Mouse (Mus musculus) hindbrain, embryonic 12.5 days (tissue): ENCODE measurements at regions not wholly inside any gene's neighbourhood (a gene's known extent, or its start where the extent isn't known, plus 50 kb on each side); places are given as distances from the start of the nearest gene placed in this dataset.

Experiments used
- ATAC-seq: fragments of 200-750 bp; cut with Nextera tagmentation; 2 replicates; pipeline ENCODE4 v1.8.0; 2017; ENCODE audit warnings: moderate TSS enrichment; ENCODE audit not compliant: low FRiP score
- H3K27ac ChIP-seq: fragments of 300-500 bp; sonication (generic); 2 replicates; pipeline ENCODE4 v1.5.1; 2016; ENCODE audit warnings: mild to moderate bottlenecking
- H3K27me3 ChIP-seq: fragments of 300-500 bp; sonication (generic); 2 replicates; pipeline ENCODE4 v1.6.1; 2016; ENCODE audit warnings: mild to moderate bottlenecking
- H3K36me3 ChIP-seq: fragments of 300-500 bp; sonication (generic); 2 replicates; pipeline ENCODE4 v1.6.1; 2016; ENCODE audit warnings: mild to moderate bottlenecking
- H3K4me1 ChIP-seq: fragments of 300-500 bp; sonication (generic); 2 replicates; pipeline ENCODE4 v1.6.1; 2016
- H3K4me2 ChIP-seq: fragments of 300-500 bp; sonication (generic); replicated peaks from 2 replicates; pipeline ENCODE4 v1.6.1; 2016; ENCODE audit warnings: mild to moderate bottlenecking
- H3K4me3 ChIP-seq: fragments of 300-500 bp; sonication (generic); 2 replicates; pipeline ENCODE4 v1.5.1; 2016; ENCODE audit warnings: mild to moderate bottlenecking
- H3K9ac ChIP-seq: fragments of 300-500 bp; sonication (generic); 2 replicates; pipeline ENCODE4 v1.6.1; 2016; ENCODE audit warnings: mild to moderate bottlenecking, moderate library complexity
- H3K9me3 ChIP-seq: fragments of 300-500 bp; sonication (generic); replicated peaks from 2 replicates; pipeline ENCODE4 v1.6.1; 2016; ENCODE audit warnings: mild to moderate bottlenecking
- WGBS: fragments of 180-500 bp; shearing (Covaris S2); methylation state at CpG from one replicate; pipeline ENCODE4 v1.1.7; 2016; 5-methylcytosine and 5-hydroxymethylcytosine counted together

- no peak overlapping the region for H3K4me3 ChIP-seq
- H3K36me3 ChIP-seq, result no peaks in the 10 kb centered on the region
- H3K27me3 ChIP-seq, result no peaks in the 10 kb centered on the region
- no peak overlapping the region for H3K27ac ChIP-seq
- no peak overlapping the region for H3K9ac ChIP-seq
- WGBS, result 56% methylated on average over 2 of the region's 2 CpGs
- no peak overlapping the region for H3K4me2 ChIP-seq
- ATAC-seq, result no peak
- no peaks in the 10 kb centered on the region for H3K9me3 ChIP-seq
- no peaks in the 10 kb centered on the region for H3K4me1 ChIP-seq
These were observed 92.0 kb upstream of the Vgll2 start for GRCm38 (mm10) chr10:51930266-51930665.

DNA sequence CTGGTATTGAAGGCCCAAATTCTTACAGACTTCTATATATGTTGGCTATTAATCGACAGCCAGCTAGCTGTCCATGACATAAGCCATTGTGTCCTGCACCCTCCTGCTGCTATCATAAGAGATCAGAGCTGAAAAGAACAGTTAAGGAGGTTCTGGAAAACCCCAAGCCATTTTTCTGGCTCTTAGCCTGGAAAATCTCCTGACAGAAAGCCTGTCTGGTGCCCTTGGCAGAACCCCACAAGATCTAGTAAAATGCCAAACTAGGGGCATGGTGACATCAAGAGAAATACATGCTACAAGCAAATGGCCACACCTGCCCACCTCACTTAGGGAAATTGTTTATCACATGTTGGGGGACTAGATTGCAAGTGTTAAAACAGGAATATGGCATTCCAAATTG is 91.6 kb upstream of the Vgll2 start:
- Histone ChIP-seq H3K4me3 (no peak overlapping the region), H3K27ac (no peak overlapping the region), H3K4me1 (no peaks in the 10 kb centered on the region), H3K27me3 (no peaks in the 10 kb centered on the region), H3K4me2 (no peak overlapping the region), H3K9me3 (no peaks in the 10 kb centered on the region), H3K36me3 (no peaks in the 10 kb centered on the region), H3K9ac (no peak overlapping the region)
- ATAC-seq, result no peak
- WGBS, result 54% methylated on average over 1 of the region's 1 CpGs

DNA sequence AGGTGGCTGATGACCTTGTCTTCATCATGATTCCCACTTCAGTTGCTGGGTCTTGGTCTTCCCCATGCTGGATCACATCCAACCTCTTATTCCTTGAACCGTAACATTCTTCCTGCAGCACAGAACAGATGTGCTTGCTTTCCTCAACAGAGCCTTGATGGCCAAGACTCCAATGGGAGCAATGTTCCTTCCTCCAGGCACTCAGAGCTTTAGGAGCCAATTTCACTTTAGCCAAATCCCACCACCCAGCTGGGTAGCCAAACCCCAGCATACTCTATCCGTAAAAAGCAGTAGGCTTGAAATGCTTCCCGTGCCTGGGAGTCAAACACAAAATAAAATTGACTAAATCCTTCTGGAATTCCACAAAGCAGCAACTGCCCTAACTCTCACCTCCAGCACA is 86.8 kb upstream of the Vgll2 start:
- H3K4me1 ChIP-seq, result no peaks in the 10 kb centered on the region
- no peaks in the 10 kb centered on the region for H3K36me3 ChIP-seq
- no peak overlapping the region for H3K27ac ChIP-seq
- H3K4me3 ChIP-seq, result no peak overlapping the region
- no peaks in the 10 kb centered on the region for H3K27me3 ChIP-seq
- no peak overlapping the region for H3K9ac ChIP-seq
- 87% methylated on average over 3 of the region's 3 CpGs for WGBS
- H3K9me3 ChIP-seq, result no peaks in the 10 kb centered on the region
- ATAC-seq, result no peak
- no peak overlapping the region for H3K4me2 ChIP-seq

- WGBS, result 76% methylated on average over 2 of the region's 2 CpGs
- Histone ChIP-seq H3K4me3 (no peak overlapping the region), H3K4me2 (no peak overlapping the region), H3K27me3 (no peaks in the 10 kb centered on the region), H3K4me1 (no peaks in the 10 kb centered on the region), H3K27ac (no peak overlapping the region), H3K9ac (no peak overlapping the region), H3K9me3 (no peaks in the 10 kb centered on the region), H3K36me3 (no peaks in the 10 kb centered on the region)
- no peak for ATAC-seq
These were observed 81.1 kb upstream of the Vgll2 start for GRCm38 (mm10) chr10:51941192-51941591.

DNA sequence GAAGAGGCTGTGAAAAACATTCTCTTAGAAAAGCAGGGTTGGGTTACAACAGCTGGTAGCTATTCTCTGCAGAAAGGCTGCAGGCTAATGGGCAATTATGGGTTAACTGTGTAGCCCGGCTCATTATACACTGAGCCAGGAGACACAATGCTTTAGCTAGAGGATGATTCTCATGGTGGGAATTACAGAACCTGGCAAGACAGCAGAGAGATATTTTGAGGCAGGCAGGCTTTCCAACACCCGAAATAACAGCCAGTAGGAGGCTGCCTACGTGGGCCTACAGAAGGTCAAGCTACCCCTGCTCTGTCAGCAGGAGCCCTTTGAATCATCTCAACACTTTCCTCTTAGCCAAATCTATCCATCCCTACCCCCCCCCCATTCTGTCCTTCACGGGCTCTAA is 76.6 kb upstream of the Vgll2 start:
- no peak for ATAC-seq
- Histone ChIP-seq H3K9ac (no peak overlapping the region), H3K4me2 (no peak overlapping the region), H3K9me3 (no peaks in the 10 kb centered on the region), H3K4me1 (no peaks in the 10 kb centered on the region), H3K27ac (no peak overlapping the region), H3K36me3 (no peaks in the 10 kb centered on the region), H3K27me3 (no peaks in the 10 kb centered on the region), H3K4me3 (no peak overlapping the region)
- 36% methylated on average over 4 of the region's 4 CpGs for WGBS

DNA sequence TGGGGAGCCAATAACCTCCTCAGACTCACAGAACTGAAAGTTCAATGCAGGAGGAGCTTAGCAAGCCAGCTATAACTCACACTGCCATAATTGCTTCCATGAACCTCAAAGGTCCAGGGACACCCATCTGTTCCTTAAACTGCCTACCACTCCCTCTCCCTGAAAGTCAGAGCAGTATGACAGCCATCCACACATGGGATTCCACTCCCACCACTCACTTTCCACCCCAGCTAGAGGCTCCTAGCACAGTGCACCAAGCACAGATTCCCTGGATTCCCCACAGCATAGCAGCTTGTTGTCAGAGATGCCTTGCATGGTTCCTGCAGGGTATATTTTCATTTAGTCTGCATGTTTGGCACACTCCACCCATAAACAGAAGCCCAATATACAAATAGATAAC is 76.1 kb upstream of the Vgll2 start:
- H3K27me3 ChIP-seq, result no peaks in the 10 kb centered on the region
- no peak overlapping the region for H3K9ac ChIP-seq
- H3K4me3 ChIP-seq, result no peak overlapping the region
- no peaks in the 10 kb centered on the region for H3K36me3 ChIP-seq
- ATAC-seq, result no peak
- H3K4me1 ChIP-seq, result no peaks in the 10 kb centered on the region
- no peak overlapping the region for H3K4me2 ChIP-seq
- H3K9me3 ChIP-seq, result no peaks in the 10 kb centered on the region
- H3K27ac ChIP-seq, result no peak overlapping the region

DNA sequence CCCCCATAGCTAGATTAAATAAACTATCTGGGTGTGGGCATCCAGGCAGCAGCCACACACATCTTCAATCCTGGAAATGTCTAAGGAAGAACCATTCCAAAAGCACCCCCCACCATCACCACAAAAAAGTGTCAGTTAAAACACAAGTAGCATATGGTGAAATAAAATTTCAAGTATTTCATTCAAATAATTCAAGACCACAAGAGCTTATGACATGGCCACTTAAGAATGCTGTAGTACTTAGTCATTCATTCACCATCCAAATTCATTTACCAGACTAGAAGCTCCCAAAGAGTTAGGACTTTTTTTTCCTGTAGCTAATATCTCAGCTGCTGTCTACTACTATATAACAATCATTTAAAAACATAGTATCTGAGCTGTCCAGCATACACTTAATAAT is 75.4 kb upstream of the Vgll2 start:
- no peak for ATAC-seq
- H3K9me3 ChIP-seq, result no peaks in the 10 kb centered on the region
- no peaks in the 10 kb centered on the region for H3K36me3 ChIP-seq
- no peak overlapping the region for H3K4me2 ChIP-seq
- H3K9ac ChIP-seq, result no peak overlapping the region
- H3K4me1 ChIP-seq, result no peaks in the 10 kb centered on the region
- no peak overlapping the region for H3K4me3 ChIP-seq
- no peak overlapping the region for H3K27ac ChIP-seq
- H3K27me3 ChIP-seq, result no peaks in the 10 kb centered on the region

GRCm38 (mm10) chr10:51950016-51950415 is 72.3 kb upstream of the Vgll2 start:
- no peaks in the 10 kb centered on the region for H3K27me3 ChIP-seq
- H3K9me3 ChIP-seq, result no peaks in the 10 kb centered on the region
- ATAC-seq, result no peak
- H3K27ac ChIP-seq, result no peak overlapping the region
- no peak overlapping the region for H3K9ac ChIP-seq
- H3K4me1 ChIP-seq, result no peaks in the 10 kb centered on the region
- H3K4me2 ChIP-seq, result no peak overlapping the region
- no peaks in the 10 kb centered on the region for H3K36me3 ChIP-seq
- no peak overlapping the region for H3K4me3 ChIP-seq
- 68% methylated on average over 1 of the region's 1 CpGs for WGBS

- 66% methylated on average over 4 of the region's 4 CpGs for WGBS
These were observed 70.3 kb upstream of the Vgll2 start for GRCm38 (mm10) chr10:51952021-51952420.

DNA sequence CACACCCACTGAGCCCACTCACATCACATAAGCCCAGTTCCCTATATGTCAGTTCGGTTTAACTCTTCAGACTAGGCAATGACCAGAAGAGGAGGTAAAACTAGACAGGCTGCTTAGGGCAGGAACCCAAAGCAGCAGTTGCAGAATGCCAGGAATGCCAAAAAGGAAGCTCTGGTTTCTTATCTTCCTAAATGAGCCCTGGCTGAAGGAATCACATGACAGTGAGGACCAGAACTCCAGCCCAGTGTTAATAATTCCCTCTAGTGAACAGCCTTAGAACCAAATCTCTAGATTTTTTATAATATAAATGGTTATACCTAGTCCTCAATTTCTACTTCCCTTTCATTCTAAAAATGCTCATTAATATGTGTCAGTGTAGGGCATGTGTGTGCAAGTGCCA is 65.8 kb upstream of the Vgll2 start:
- no peak overlapping the region for H3K27ac ChIP-seq
- no peak overlapping the region for H3K9ac ChIP-seq
- peaks cover 2% of the 10 kb centered on the region for H3K4me1 ChIP-seq
- H3K4me3 ChIP-seq, result no peak overlapping the region
- no peak for ATAC-seq
- 64% methylated on average over 1 of the region's 1 CpGs for WGBS
- H3K36me3 ChIP-seq, result no peaks in the 10 kb centered on the region
- H3K27me3 ChIP-seq, result no peaks in the 10 kb centered on the region
- no peaks in the 10 kb centered on the region for H3K9me3 ChIP-seq
- H3K4me2 ChIP-seq, result no peak overlapping the region

More at GRCm38 (mm10) chr10:51952021-51952420, 70.3 kb upstream of the Vgll2 start:
- no peak overlapping the region for H3K4me2 ChIP-seq
- H3K27me3 ChIP-seq, result no peaks in the 10 kb centered on the region
- ATAC-seq, result no peak
- H3K9ac ChIP-seq, result no peak overlapping the region
- no peaks in the 10 kb centered on the region for H3K9me3 ChIP-seq
- no peak overlapping the region for H3K27ac ChIP-seq
- H3K36me3 ChIP-seq, result no peaks in the 10 kb centered on the region
- no peaks in the 10 kb centered on the region for H3K4me1 ChIP-seq
- H3K4me3 ChIP-seq, result no peak overlapping the region

DNA sequence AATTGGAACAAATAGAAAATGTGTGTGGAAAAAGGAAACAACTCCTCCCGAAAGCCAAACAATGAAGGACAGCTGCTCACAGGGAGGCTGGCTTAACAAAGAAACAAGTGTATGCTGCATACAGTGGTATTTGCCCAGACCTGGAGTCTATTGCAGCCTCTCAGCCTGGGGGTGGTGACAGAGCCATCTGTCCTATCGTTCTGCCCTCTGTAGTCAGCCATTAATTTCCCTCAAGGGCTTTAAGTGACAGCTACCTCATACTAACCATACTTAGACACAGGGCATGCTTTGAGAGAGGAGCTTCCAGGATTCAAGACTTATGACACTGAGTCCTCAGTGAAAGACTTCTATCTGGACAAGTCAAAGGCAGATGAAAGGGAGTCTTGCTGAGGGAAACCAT is 60.8 kb upstream of the Vgll2 start:
- H3K9ac ChIP-seq, result no peak overlapping the region
- no peaks in the 10 kb centered on the region for H3K9me3 ChIP-seq
- 7% methylated on average over 2 of the region's 2 CpGs for WGBS
- no peak overlapping the region for H3K27ac ChIP-seq
- H3K36me3 ChIP-seq, result no peaks in the 10 kb centered on the region
- no peak overlapping the region for H3K4me3 ChIP-seq
- H3K27me3 ChIP-seq, result no peaks in the 10 kb centered on the region
- H3K4me2 ChIP-seq, result no peak overlapping the region
- peaks cover 3% of the 10 kb centered on the region for H3K4me1 ChIP-seq
- ATAC-seq, result peak; percentile 93

DNA sequence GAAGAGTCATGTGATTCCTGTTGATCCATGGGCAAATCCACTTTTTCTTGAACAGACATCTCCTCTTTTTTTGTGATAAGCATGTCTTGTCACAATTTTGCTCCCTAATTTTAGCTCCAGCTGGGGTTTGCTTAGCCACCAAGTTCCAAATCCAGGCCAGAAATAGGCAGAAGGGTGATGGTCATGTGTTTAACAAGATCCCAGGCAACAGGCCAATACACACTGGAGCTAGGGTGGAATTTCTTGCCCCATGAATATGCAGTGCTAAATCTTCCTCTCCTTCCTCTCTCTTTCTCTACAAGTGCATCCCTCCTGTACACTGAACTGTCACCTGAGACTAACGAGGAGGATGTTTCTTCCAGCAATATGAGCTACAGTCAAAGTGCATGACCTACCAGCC is 58.6 kb upstream of the Vgll2 start:
- 93% methylated on average over 1 of the region's 1 CpGs for WGBS
- H3K9me3 ChIP-seq, result no peaks in the 10 kb centered on the region
- ATAC-seq, result no peak

DNA sequence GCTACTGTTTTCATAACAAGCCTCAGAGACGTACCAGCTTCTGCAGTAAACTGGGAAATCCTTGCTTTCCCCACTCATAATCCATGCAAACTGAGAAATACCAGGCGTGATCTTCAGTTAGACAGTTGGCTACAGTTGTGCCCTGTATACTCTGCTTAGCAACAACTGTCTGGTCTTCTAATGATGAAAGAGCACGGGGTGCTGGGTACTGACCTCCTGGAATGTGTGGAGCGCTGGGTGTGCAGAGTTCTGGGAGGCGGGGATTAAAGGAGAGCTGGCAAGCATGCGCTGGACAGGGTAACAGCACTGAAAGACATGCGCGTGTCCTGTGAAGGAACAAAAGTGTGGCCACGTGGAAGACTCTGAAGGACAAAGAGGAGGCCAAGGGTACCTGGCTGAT is 52.2 kb upstream of the Vgll2 start:
- H3K9ac ChIP-seq, result no peak overlapping the region
- H3K36me3 ChIP-seq, result no peaks in the 10 kb centered on the region
- no peaks in the 10 kb centered on the region for H3K9me3 ChIP-seq
- no peak for ATAC-seq
- no peak overlapping the region for H3K27ac ChIP-seq
- 75% methylated on average over 9 of the region's 9 CpGs for WGBS
- no peak overlapping the region for H3K4me2 ChIP-seq
- H3K27me3 ChIP-seq, result no peaks in the 10 kb centered on the region
- H3K4me3 ChIP-seq, result no peak overlapping the region
- H3K4me1 ChIP-seq, result no peaks in the 10 kb centered on the region

More for the DNA sequence above, 58.6 kb upstream of the Vgll2 start:
- Histone ChIP-seq H3K4me3 (no peak overlapping the region), H3K4me1 (peaks cover 3% of the 10 kb centered on the region), H3K4me2 (no peak overlapping the region), H3K27ac (no peak overlapping the region), H3K36me3 (no peaks in the 10 kb centered on the region), H3K27me3 (no peaks in the 10 kb centered on the region), H3K9ac (no peak overlapping the region)
